9 mouse cellular contexts compared by ENCODE assay signal in the genomic region with DNA sequence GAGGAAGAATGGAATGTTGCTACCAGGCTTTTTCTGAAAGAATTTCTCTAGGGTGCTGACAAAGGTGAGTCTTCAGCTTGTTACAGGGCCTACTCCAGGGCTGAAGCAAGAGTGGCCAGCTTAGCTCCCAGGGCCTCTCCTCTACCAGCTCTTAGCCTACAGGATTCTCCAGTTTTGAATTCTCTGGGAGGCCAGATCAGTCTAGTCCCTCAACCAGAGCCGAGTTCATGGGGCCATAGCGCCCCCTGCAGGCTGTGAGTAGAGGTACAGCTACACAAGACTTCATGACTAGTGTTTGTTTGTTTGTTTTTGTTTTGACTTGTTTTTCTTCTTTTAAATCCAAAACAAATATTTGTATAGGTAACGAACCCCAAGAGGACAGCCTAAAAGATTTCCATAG.
DNase-seq lines count a peak whose midpoint lies in the region; ATAC-seq and TF ChIP-seq lines count a peak whose summit lies in the region.
"Had no signal": no experiment of that assay in that cellular context is flagged by ENCODE, and none has a peak within 500 bp of the region (broad histone marks: within the 10 kb centered on the region; RNA-seq: fewer than 3 reads in every experiment).

No protein-coding gene starts in this region.

- no peak overlapping the region for H3K4me2 ChIP-seq in forebrain, embryonic 16.5 days (ENCODE audit: low read length)
- H3K4me2 ChIP-seq: lung, embryonic 15.5 days had no signal

- ATAC-seq in forebrain, embryonic 16.5 days, result peak; percentile 40; the same call in 1 of the 2 replicates

- TF ChIP-seq POLR2A in bone marrow macrophage, adult 2 months (IDR thresholded peaks at IDR 0.05; ENCODE audit: borderline replicate concordance, low read depth, low read length), result no peak

- H3K4me3 ChIP-seq in bone marrow macrophage, adult 2 months (ENCODE audit: insufficient read depth, low read length), result no peak overlapping the region
- H3K4me3 ChIP-seq in forebrain, embryonic 16.5 days (replicated peaks; ENCODE audit: low read length), result no peak overlapping the region
- H3K4me3 ChIP-seq: erythroblast, embryonic 14.5 days; lung, embryonic 15.5 days had no signal

- peak; percentile 86 for TF ChIP-seq CTCF in bone marrow macrophage, adult 2 months (IDR thresholded peaks at IDR 0.05; ENCODE audit: low read depth, low read length)

- no peak overlapping the region for H3K27ac ChIP-seq in bone marrow macrophage, adult 2 months (ENCODE audit: insufficient read depth, low read depth, low read length)
- H3K27ac ChIP-seq in forebrain, embryonic 16.5 days (ENCODE audit: low read length), result no peak overlapping the region
- H3K27ac ChIP-seq: lung, embryonic 15.5 days had no signal

- H3K9me3 ChIP-seq in forebrain, embryonic 16.5 days (ENCODE audit: control insufficient read depth, low read length), result no peaks in the 10 kb centered on the region
- H3K9me3 ChIP-seq: lung, embryonic 15.5 days had no signal

- 7% methylated on average over 3 of the region's 3 CpGs for WGBS in forebrain, embryonic 16.5 days

- no peaks in the 10 kb centered on the region for H3K36me3 ChIP-seq in forebrain, embryonic 16.5 days (ENCODE audit: control insufficient read depth, insufficient read depth)
- H3K36me3 ChIP-seq: lung, embryonic 15.5 days had no signal

- H3K27me3 ChIP-seq in forebrain, embryonic 16.5 days (replicated peaks; ENCODE audit: control insufficient read depth, insufficient read depth, low read length), result no peaks in the 10 kb centered on the region

- no peak overlapping the region for H3K9ac ChIP-seq in forebrain, embryonic 16.5 days (replicated peaks; ENCODE audit: low read depth, low read length)
- H3K9ac ChIP-seq: lung, embryonic 15.5 days had no signal

- DNase-seq in layer of hippocampus, postnatal 25 days (ENCODE audit: extremely low spot score in 1 of 2, low spot score in 1 of 2), result peak; percentile 40 to 60
- no peak for DNase-seq in layer of hippocampus, adult 8-10 months (ENCODE audit: low spot score in 2 of 2)
- DNase-seq in MN1 (ENCODE audit: low spot score), result peak; percentile 75
- peak; percentile 21 for DNase-seq in lung, postnatal 10 days
- DNase-seq in testis, postnatal 10 days (ENCODE audit: low spot score), result peak; percentile 62

- H3K4me1 ChIP-seq in bone marrow macrophage, adult 2 months (ENCODE audit: control insufficient read depth, insufficient read depth, low read length), result 0 out of 2 replicates have a peak, but pooled peaks cover 2% of the 10 kb centered on the region
- no peaks in the 10 kb centered on the region for H3K4me1 ChIP-seq in forebrain, embryonic 16.5 days (replicated peaks; ENCODE audit: control insufficient read depth, insufficient read depth, low read length)
- H3K4me1 ChIP-seq: lung, embryonic 15.5 days had no signal

Comparison
In these comparisons a context has a peak if more than half of its experiments do, and no peak if none do; other contexts are left out.
1. DNase-seq: peak in layer of hippocampus, postnatal 25 days (2 of 2), MN1 (single experiment), lung, postnatal 10 days (single experiment) and testis, postnatal 10 days (single experiment); none in layer of hippocampus, adult 8-10 months (0 of 2).